Mouse (Mus musculus) liver (tissue): Measurements from ENCODE around the gene Cts6.
"Not testable (repeated sequence)": the region's sequence is repeated elsewhere in the genome, so short reads cannot be mapped to it uniquely, and the experiment has no call there.

ENCODE experiments used
- DNase-seq: peaks from one replicate; pipeline ENCODE4 v3.0.0-alpha.2; 2020; ENCODE audit warnings: mixed read lengths

Gene Cts6

GRCm38 (mm10) chr13:61203310-61203709 is at the start of gene Cts6:
TSS of gene Cts6 (minus strand) at chr13:61203410.
- DNase-seq, result no peak

GRCm38 (mm10) chr13:61241076-61241947 is 38.1 kb upstream of the Cts6 start:
- peak; percentile 66 for DNase-seq

- DNase-seq, result not testable (repeated sequence)
Measured at GRCm38 (mm10) chr13:61185151-61185933, 17.9 kb downstream of the Cts6 start.

- no peak for DNase-seq
Measured at GRCm38 (mm10) chr13:61164622-61165021, 38.6 kb downstream of the Cts6 start.

- DNase-seq, result no peak
Measured at GRCm38 (mm10) chr13:61164156-61164555, 39.1 kb downstream of the Cts6 start, which contains the start of gene Ctsr. TSS of gene Ctsr (minus strand) at chr13:61164256.
